Mouse (Mus musculus) hindbrain, embryonic 10.5 days (tissue): ENCODE results near the gene Cpm. TPM values are rescaled to one million over a fixed set of nuclear protein-coding genes. Genes with fewer than 3 reads are reported as not detected.

ENCODE experiments used
- DNase-seq: peaks from one replicate; pipeline ENCODE4 v3.0.0-alpha.2; 2017; ENCODE audit warnings: low spot score
- H3K27ac ChIP-seq: fragments of 300-500 bp; sonication (generic); 2 replicates; pipeline ENCODE4 v1.5.1; 2016; ENCODE audit warnings: mild to moderate bottlenecking, moderate library complexity
- H3K27me3 ChIP-seq: fragments of 300-500 bp; sonication (generic); 2 replicates; pipeline ENCODE4 v1.6.1; 2016; ENCODE audit warnings: mild to moderate bottlenecking; ENCODE audit not compliant: poor library complexity, insufficient read depth, severe bottlenecking
- H3K36me3 ChIP-seq: fragments of 300-500 bp; sonication (generic); 2 replicates; pipeline ENCODE4 v1.6.1; 2016; ENCODE audit warnings: mild to moderate bottlenecking, moderate library complexity
- H3K4me1 ChIP-seq: fragments of 300-500 bp; sonication (generic); replicated peaks from 2 replicates; pipeline ENCODE4 v1.6.1; 2016; ENCODE audit warnings: mild to moderate bottlenecking
- H3K4me3 ChIP-seq: fragments of 300-500 bp; sonication (generic); 2 replicates; pipeline ENCODE4 v1.5.1; 2016; ENCODE audit warnings: mild to moderate bottlenecking, moderate library complexity
- H3K9me3 ChIP-seq: fragments of 300-500 bp; sonication (generic); 2 replicates; pipeline ENCODE4 v1.6.1; 2016; ENCODE audit warnings: mild to moderate bottlenecking, moderate library complexity
- WGBS: fragments of 180-500 bp; shearing (Covaris S2); methylation state at CpG from one replicate; pipeline ENCODE4 v1.1.7; 2016; 5-methylcytosine and 5-hydroxymethylcytosine counted together
- polyA plus RNA-seq: library from polyadenylated mRNA; unstranded; fragments of >200 nt; fragmentation: Nextera tagmentation; extraction: Ambion mirVana; gene quantifications from 2 replicates; pipeline ENCODE4 v1.2.1, GENCODE M21; 2016

Gene Cpm
- polyA plus RNA-seq, 1 experiment from 2014 or later: 5.9 TPM

DNA sequence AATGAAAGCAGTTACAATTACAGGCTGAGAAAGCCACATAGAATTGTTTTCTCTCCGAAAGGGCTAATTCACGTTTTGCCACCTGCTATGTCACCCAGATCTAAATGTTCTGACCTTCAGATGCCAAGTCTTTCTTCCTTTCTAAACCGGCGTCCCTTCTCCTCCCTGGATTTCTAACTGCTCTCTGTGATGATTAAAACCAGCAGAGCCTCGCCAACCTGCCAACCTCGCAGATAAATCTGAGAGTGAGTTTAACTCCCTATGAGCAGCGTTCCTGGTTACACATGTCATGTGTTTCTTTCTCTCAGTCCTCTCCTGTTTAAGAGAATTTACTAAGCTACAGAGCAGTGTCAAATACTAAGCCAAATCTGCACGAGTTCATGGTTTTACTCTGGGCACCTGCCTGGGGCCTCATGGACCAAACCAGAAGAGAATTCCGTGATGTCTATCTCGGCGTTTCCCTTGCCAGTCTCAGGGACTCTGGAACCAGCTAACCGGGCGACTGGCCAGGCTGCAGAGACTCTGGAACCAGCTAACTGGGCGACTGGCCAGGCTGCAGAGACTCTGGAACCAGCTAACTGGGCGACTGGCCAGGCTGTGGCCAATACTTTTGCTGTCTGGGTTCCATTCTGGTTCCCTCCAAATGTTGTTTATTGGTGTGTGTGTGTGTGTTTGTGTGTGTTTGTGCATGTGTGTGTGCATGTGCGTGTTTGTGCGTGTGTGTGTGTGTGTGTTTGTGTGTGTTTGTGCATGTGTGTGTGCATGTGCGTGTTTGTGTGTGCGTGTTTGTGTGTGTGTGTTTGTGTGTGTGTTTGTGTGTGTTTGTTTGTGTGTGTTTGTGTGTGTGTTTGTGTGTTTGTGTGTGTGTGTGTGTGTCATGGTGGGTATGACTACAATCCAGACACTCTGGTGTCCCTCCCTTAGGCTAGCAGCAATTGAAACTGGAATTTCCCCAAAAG, 89.1 kb downstream of the Cpm start:
- DNase-seq: no peak
- Histone ChIP-seq H3K27ac (peak overlapping the region; percentile 24; the same call in 1 of the 2 replicates), H3K4me1 (peaks cover 19% of the 10 kb centered on the region), H3K4me3 (no peak overlapping the region), H3K27me3 (no peaks in the 10 kb centered on the region), H3K9me3 (no peaks in the 10 kb centered on the region), H3K36me3 (no peaks in the 10 kb centered on the region)
- 72% methylated on average over 19 of the region's 19 CpGs for WGBS

DNA sequence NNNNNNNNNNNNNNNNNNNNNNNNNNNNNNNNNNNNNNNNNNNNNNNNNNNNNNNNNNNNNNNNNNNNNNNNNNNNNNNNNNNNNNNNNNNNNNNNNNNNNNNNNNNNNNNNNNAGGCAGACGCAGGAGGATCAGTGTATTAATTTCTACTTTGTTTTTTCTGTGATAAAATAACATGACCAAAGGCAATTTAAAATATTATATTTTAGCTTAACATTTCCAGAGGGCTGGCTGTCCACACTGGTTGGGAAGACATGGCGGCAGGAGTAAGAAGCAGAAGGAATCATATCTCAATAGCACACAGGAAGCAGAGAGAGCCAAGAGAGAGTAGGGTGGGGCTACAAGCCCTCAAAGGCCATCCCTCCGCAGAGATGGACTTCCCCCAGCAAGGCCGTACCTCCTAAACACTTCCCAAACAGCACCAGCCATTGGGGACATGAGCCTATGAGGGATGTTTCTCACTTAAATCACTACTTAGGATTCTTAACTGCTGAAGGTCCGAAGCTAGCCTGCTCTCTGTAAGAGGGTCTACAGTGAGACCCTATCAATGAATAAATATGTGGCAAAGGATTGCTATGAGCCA, 94.9 kb downstream of the Cpm start:
- 82% methylated on average over 5 of the region's 5 CpGs for WGBS
- Histone ChIP-seq H3K27me3 (no peaks in the 10 kb centered on the region), H3K36me3 (no peaks in the 10 kb centered on the region), H3K4me1 (no peaks in the 10 kb centered on the region), H3K27ac (no peak overlapping the region), H3K9me3 (no peaks in the 10 kb centered on the region), H3K4me3 (no peak overlapping the region)
- no peak for DNase-seq

DNA sequence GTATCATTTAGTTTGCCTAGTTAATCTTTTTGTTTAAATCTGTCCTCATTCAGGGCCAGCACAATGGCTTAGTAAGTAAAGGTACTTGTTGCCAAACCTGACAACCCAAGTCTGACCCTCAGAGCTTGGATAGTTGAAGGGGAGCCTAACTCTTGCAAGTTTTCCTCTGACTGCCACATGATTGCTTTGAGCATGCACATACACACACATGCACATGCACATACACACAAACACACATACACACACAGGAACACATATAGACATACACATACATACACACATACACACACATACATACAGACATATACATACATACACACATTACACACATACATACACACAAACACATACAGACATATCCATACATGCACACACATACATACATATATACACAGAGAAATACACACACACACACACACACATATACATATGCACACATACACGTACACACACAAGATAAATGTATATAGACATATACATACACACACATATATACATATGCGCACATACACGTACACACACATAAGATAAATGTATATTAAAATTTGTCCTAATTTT, 95.6 kb downstream of the Cpm start:
- H3K27me3 ChIP-seq: no peaks in the 10 kb centered on the region
- H3K4me1 ChIP-seq: 0 out of 2 replicates have a peak, but pooled peaks cover 2% of the 10 kb centered on the region
- no peak overlapping the region for H3K4me3 ChIP-seq
- H3K27ac ChIP-seq: no peak overlapping the region
- 93% methylated on average over 3 of the region's 3 CpGs for WGBS
- H3K36me3 ChIP-seq: no peaks in the 10 kb centered on the region
- DNase-seq: no peak
- H3K9me3 ChIP-seq: no peaks in the 10 kb centered on the region

DNA sequence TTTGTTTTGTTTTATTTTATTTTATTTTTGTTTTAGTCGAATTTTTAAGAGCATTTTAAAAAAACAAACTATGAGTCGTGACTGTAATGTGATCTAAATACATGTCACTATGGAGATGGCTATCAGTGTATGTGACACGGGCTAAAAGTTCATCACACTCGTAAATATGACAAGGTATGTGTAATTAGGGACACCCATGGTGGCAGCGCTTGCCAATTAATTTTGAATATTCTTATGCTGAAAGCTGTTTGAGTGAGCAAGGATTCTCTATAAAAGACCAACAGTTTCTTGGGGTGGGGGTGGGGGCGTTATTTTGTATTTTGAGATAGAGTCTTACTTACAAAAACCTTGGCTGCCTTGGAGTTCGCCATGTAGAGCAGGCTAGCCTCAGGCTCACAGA, 96.4 kb downstream of the Cpm start:
- H3K4me3 ChIP-seq: no peak overlapping the region
- no peak for DNase-seq
- H3K27me3 ChIP-seq: no peaks in the 10 kb centered on the region
- no peaks in the 10 kb centered on the region for H3K36me3 ChIP-seq
- no peaks in the 10 kb centered on the region for H3K9me3 ChIP-seq
- 0 out of 2 replicates have a peak, but pooled peaks cover 2% of the 10 kb centered on the region for H3K4me1 ChIP-seq
- WGBS: 82% methylated on average over 7 of the region's 7 CpGs
- no peak overlapping the region for H3K27ac ChIP-seq

DNA sequence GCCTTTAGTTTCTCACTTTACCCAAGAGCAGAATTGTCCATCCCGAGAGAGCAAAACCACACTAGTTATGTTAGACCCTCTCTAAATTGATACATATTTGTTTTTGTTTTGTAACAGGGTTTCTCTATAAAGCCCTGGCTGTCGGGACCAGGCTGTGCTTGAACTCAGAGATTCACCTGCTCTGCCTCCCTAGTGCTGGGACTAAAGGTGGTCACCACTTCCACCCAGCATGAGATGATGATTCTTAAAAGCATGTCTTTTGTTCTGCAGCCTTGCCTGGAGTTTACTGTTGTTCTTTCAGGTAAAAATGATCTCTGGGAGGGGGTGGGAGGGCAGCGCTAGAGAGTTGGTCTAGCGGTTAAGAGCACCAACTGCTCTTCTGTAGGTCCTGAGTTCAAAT, 97.0 kb downstream of the Cpm start:
- WGBS: 95% methylated on average over 4 of the region's 4 CpGs
- H3K27ac ChIP-seq: no peak overlapping the region
- H3K27me3 ChIP-seq: no peaks in the 10 kb centered on the region
- DNase-seq: no peak
- no peaks in the 10 kb centered on the region for H3K9me3 ChIP-seq
- H3K36me3 ChIP-seq: no peaks in the 10 kb centered on the region
- H3K4me1 ChIP-seq: 0 out of 2 replicates have a peak, but pooled peaks cover 2% of the 10 kb centered on the region
- H3K4me3 ChIP-seq: no peak overlapping the region

DNA sequence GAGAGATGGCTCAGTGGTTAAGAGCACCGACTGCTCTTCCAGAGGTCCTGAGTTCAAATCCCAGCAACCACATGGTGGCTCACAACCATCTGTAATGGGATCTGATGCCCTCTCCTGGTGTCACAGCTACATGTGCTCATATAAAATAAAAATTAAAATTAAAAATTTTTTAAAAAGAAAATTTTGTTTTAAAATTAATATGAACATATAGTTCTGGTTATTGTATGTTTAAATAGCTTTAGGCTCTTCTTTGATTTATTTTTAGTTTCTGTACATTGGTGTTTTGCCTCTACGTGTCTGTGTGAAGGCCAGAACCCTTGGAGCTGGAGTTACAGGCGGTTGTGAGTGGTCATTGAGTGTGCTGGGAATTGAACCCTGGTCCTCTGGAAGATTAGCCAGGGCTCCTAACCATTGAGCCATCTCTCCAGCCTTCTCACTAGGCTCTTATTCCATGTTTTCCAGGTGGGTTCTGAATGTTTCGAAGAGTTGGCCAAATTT, 97.6 kb downstream of the Cpm start:
- H3K9me3 ChIP-seq: no peaks in the 10 kb centered on the region
- 0 out of 2 replicates have a peak, but pooled peaks cover 2% of the 10 kb centered on the region for H3K4me1 ChIP-seq
- DNase-seq: no peak
- 93% methylated on average over 4 of the region's 4 CpGs for WGBS
- H3K27ac ChIP-seq: no peak overlapping the region
- no peaks in the 10 kb centered on the region for H3K27me3 ChIP-seq
- no peak overlapping the region for H3K4me3 ChIP-seq
- H3K36me3 ChIP-seq: no peaks in the 10 kb centered on the region

DNA sequence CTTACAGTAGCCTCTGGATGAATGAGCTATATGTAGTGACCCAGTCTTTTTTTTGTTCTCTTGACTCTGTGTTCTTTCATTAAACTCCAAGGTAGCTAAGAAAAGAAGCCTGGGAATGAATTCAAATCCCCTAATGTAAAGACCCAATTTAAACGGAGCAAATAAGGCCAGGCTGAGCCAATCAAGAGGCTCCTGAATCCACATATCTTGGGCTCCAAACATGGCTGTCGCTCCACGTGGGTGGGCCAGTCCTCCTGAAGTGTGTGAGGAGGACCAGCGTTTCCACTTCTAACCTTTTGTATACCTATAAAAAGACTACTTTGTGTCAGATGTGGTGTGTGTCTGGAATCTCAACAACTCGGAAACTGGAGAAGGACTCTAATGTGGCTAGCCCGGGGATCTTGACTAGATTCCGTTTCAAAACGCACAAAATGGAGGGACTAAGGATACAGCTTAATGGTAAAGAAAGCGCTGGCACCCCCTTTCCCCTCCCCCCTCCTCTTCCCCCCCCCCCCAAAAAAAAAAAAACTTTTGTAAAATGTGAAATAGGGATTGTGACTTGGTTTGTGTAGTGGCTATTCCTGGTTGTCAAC, 98.3 kb downstream of the Cpm start:
- Histone ChIP-seq H3K4me1 (0 out of 2 replicates have a peak, but pooled peaks cover 2% of the 10 kb centered on the region), H3K36me3 (no peaks in the 10 kb centered on the region), H3K27me3 (no peaks in the 10 kb centered on the region), H3K9me3 (no peaks in the 10 kb centered on the region), H3K27ac (no peak overlapping the region), H3K4me3 (no peak overlapping the region)
- 87% methylated on average over 9 of the region's 9 CpGs for WGBS
- DNase-seq: no peak

DNA sequence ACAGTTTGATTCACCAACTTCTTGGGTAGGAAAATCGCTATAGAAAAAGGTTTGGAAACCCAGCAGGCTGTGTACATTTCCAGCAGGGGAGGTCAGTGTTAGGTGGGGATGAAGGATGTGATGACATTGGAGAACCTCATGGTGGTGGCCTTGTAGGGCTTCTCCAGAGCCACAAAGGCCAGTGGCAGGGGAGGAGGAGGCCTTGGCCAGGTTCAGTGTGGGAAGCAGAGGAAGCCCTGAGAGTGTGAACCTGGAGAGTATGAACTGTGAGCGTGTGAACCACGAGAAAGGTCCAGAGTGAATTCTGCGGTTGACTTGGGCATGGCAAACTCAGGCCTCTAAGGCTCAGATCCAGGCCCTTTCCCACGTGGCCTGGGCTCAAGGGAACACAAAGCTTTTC, 99.3 kb downstream of the Cpm start:
- H3K27ac ChIP-seq: no peak overlapping the region
- no peaks in the 10 kb centered on the region for H3K27me3 ChIP-seq
- H3K4me1 ChIP-seq: 0 out of 2 replicates have a peak, but pooled peaks cover 2% of the 10 kb centered on the region
- DNase-seq: no peak
- no peaks in the 10 kb centered on the region for H3K36me3 ChIP-seq
- no peaks in the 10 kb centered on the region for H3K9me3 ChIP-seq
- 85% methylated on average over 5 of the region's 5 CpGs for WGBS
- H3K4me3 ChIP-seq: no peak overlapping the region

DNA sequence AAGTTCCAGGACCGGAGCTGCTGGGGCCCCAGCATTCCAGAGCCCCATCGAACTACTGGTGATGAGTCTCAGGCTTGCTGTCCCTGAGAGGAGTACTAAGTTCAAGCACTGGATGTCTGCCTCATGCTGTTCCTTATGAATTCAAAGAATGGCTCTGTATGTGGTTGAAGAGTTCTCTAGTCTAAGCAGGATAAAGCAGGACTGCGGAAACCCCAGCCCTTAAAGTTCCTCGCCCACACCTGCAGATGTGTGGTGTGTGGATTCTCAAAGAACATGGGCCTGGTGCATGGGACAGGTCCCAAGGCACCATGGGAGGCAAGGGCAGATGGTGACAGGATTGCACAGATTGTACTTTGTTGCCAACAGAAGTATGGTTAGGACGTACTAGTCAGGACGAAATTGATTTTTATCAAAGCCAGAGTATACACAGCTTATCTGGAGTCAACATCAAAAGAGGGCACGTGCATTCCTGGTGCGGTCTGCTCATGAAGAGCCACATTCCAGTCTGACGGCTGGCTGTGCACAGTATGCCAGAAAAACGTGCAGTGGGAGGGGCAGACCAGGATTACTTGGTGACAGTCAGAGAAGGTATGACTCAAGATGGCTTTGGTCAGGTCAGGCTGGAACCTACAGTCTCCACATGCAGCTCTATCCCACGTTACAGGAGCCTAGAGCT, 100.0 kb downstream of the Cpm start:
- Histone ChIP-seq H3K4me1 (0 out of 2 replicates have a peak, but pooled peaks cover 2% of the 10 kb centered on the region), H3K27me3 (no peaks in the 10 kb centered on the region), H3K36me3 (no peaks in the 10 kb centered on the region), H3K27ac (no peak overlapping the region), H3K9me3 (no peaks in the 10 kb centered on the region), H3K4me3 (no peak overlapping the region)
- DNase-seq: no peak
- 79% methylated on average over 11 of the region's 11 CpGs for WGBS

DNA sequence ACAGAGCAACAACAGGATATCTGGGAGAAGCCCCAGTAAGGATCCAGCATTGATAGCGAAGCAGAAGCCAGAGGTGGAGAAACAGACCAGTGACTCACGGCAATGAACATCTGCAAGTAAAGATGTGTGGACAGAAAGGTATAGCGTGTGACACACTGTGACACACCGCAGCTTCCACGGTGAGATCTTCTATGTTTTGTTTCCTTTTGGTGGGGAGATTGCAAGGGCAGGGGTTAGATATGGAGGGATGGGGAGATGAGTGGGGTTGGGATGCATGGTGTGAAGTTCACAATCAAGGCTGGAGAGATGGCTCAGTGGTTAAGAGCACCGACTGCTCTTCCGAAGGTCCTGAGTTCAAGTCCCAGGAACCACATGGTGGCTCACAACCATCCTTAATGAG, 100.8 kb downstream of the Cpm start:
- no peak overlapping the region for H3K4me3 ChIP-seq
- WGBS: 98% methylated on average over 7 of the region's 7 CpGs
- DNase-seq: no peak
- H3K9me3 ChIP-seq: no peaks in the 10 kb centered on the region
- no peak overlapping the region for H3K27ac ChIP-seq
- no peaks in the 10 kb centered on the region for H3K36me3 ChIP-seq
- H3K4me1 ChIP-seq: 0 out of 2 replicates have a peak, but pooled peaks cover 2% of the 10 kb centered on the region
- no peaks in the 10 kb centered on the region for H3K27me3 ChIP-seq

DNA sequence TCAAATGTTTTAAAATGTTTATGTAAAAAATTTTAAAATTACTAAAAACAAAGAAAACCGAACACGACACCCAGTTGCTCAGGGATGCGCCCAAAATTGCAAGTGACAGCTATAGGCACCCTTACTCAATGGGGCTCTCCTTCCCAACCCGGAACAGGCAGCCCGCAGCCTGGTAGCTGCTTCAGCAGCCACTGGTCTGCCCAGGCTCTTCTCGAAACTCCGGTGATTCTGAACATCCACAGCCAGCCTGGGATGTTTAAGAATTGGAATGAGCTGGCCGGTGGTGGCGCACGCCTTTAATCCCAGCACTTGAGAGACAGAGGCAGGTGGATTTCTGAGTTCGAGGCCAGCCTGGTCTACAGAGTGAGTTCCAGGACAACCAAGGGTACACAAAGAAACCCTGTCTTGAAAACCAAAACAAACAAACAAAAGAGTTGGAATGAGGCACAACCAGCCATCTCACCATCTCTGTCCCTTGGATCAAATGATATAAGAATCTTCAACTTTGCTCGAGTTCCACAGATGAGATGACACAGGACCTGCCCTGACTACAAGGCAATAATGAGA, 101.4 kb downstream of the Cpm start:
- WGBS: 94% methylated on average over 12 of the region's 12 CpGs
- Histone ChIP-seq H3K27me3 (no peaks in the 10 kb centered on the region), H3K27ac (no peak overlapping the region), H3K4me3 (no peak overlapping the region), H3K9me3 (no peaks in the 10 kb centered on the region), H3K4me1 (0 out of 2 replicates have a peak, but pooled peaks cover 2% of the 10 kb centered on the region), H3K36me3 (peaks cover 3% of the 10 kb centered on the region; the same call in 1 of the 2 replicates)
- DNase-seq: no peak
